Mouse (Mus musculus) CD4-positive, CD25-positive, alpha-beta regulatory T cell, adult 4 months (primary cell): ENCODE results near the gene Olfr1484. TPM values are rescaled to one million over a fixed set of nuclear protein-coding genes. Genes with fewer than 3 reads are reported as not detected.
"Not testable (repeated sequence)": the region's sequence is repeated elsewhere in the genome, so short reads cannot be mapped to it uniquely, and the experiment has no call there.

Source experiments
- ATAC-seq: one replicate; pipeline ENCODE4 v1.8.0; 2017
- polyA plus RNA-seq, 2 experiments: library from polyadenylated mRNA; unstranded; fragments of 100-300 nt; shearing (Covaris generic); gene quantifications; one replicate each; pipeline ENCODE4 v1.2.1; 2017

Gene Olfr1484
- not detected for polyA plus RNA-seq

DNA sequence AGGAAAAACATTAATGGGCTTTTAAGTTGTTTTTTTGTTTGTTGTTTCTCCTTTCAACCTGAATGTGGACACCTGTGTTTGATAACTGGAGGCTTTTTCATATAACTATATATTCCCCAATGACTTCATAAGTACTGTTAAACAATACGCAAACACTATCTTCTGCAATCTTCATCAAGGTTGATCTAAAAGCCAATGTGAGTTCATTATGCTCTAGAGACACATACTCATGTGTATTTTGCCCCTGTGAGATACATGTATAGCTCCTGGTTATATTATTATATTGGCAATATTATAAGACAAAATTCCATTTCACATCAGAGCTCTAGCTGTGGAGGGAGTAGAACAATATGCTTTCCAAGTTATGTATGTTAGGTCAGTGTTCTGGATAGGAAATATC, at the start of gene Olfr1484:
Gene Olfr1484 (plus strand): TSS at position 301 of the 400 bp plus-strand sequence.
- no peak for ATAC-seq

GRCm38 (mm10) chr19:13617075-13617474, 33.8 kb downstream of the Olfr1484 start, which contains the start of gene Olfr1487:
Olfr1487 (plus strand) TSS chr19:13617375.
- ATAC-seq, result not testable (repeated sequence)

DNA sequence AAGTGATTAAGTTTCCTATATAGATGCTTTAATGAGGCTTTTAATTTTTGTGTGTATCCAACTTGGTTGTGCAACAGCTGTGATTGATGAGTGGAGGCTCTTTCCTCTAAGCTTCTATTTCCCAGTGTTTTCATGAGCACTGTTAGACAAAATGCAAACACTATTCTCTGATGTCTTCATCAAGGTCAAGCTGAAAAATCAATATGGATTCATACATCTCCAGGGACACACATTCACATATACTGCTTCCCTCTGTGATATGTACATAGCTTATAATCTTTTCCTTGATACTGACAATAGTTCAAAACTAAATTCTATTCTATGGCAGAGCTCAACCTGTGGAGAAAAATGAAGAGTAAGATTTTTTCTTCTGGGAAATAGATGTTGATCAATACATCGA, 48.0 kb downstream of the Olfr1484 start, which contains the start of gene Olfr1489:
Gene Olfr1489 (plus strand): TSS at position 301 of the 400 bp plus-strand sequence.
- no peak for ATAC-seq

Other genes starting within 250 kb of the Olfr1484 start
- not detected for gene Olfr1466, start 244.6 kb upstream of the Olfr1484 start, polyA plus RNA-seq
- gene Olfr1467, start 221.3 kb upstream of the Olfr1484 start, polyA plus RNA-seq, result not detected
- not detected for gene Olfr1469, start 175.7 kb upstream of the Olfr1484 start, polyA plus RNA-seq
- not detected for gene Olfr1471, start 140.1 kb upstream of the Olfr1484 start, polyA plus RNA-seq
- not detected for gene Olfr1472, start 127.4 kb upstream of the Olfr1484 start, polyA plus RNA-seq
- gene Olfr1474, start 113.9 kb upstream of the Olfr1484 start, polyA plus RNA-seq, result not detected
- gene Olfr1475, start 103.3 kb upstream of the Olfr1484 start, polyA plus RNA-seq, result not detected
- gene Olfr1477, start 83.0 kb upstream of the Olfr1484 start, polyA plus RNA-seq, result not detected
- gene Olfr1480, start 55.6 kb upstream of the Olfr1484 start, polyA plus RNA-seq, result not detected
- gene Olfr1487, start 33.9 kb downstream of the Olfr1484 start, polyA plus RNA-seq, result not detected
- gene Olfr1489, start 48.1 kb downstream of the Olfr1484 start, polyA plus RNA-seq, result under 1 TPM in 1 of 2 experiments, not detected in 1; 0.05 TPM
- gene Olfr1490, start 67.6 kb downstream of the Olfr1484 start, polyA plus RNA-seq, result not detected
- gene Olfr1491, start 113.8 kb downstream of the Olfr1484 start, polyA plus RNA-seq, result under 1 TPM in 1 of 2 experiments, not detected in 1; 0.46 TPM
- gene Olfr1493-ps1, start 139.8 kb downstream of the Olfr1484 start, polyA plus RNA-seq, result not detected
- gene Olfr1494, start 156.2 kb downstream of the Olfr1484 start, polyA plus RNA-seq, result not detected
- not detected for gene Olfr1495, start 181.1 kb downstream of the Olfr1484 start, polyA plus RNA-seq
- not detected for gene Olfr1496, start 194.4 kb downstream of the Olfr1484 start, polyA plus RNA-seq
- not detected for gene Olfr1497, start 214.7 kb downstream of the Olfr1484 start, polyA plus RNA-seq
- gene Olfr1499, start 235.9 kb downstream of the Olfr1484 start, polyA plus RNA-seq, result not detected
- under 1 TPM in 1 of 2 experiments, not detected in 1; 0.35 TPM for gene Olfr1500, start 247.0 kb downstream of the Olfr1484 start, polyA plus RNA-seq